Comparison of ENCODE assay signal across 9 mouse cellular contexts in genomic region chr5:135994335-135994724, GRCm38 (mm10). TPM values are rescaled to one million over a fixed set of nuclear protein-coding genes. Genes with fewer than 3 reads are reported as not detected.
A peak's percentile ranks its signal among the peaks of the same experiment; 100 is the strongest.
DNase-seq lines count a peak whose midpoint lies in the region; ATAC-seq and TF ChIP-seq lines count a peak whose summit lies in the region.
"Had no signal": no experiment of that assay in that cellular context is flagged by ENCODE, and none has a peak within 500 bp of the region (broad histone marks: within the 10 kb centered on the region; RNA-seq: fewer than 3 reads in every experiment).

No protein-coding gene starts in this region.

- no peak for DNase-seq in heart, postnatal 10 days
- no peak for DNase-seq in G1E (ENCODE audit: low spot score)
- no peak for DNase-seq in liver, postnatal 0 days
- no peak for DNase-seq in frontal cortex, postnatal 14 days (ENCODE audit: low spot score in 2 of 2)
- DNase-seq in frontal cortex, postnatal 10 days (ENCODE audit: low spot score in 2 of 2) = no peak
- DNase-seq in left cerebral cortex, adult 9 months (ENCODE audit: low spot score in 2 of 2) = no peak

- no peak overlapping the region for H3K9ac ChIP-seq in heart, embryonic 16.5 days (ENCODE audit: low read length)
- H3K9ac ChIP-seq in forebrain, embryonic 15.5 days (replicated peaks) = no peak overlapping the region
- no peak overlapping the region for H3K9ac ChIP-seq in liver, postnatal 0 days (replicated peaks)

- H3K27ac ChIP-seq in heart, embryonic 16.5 days (ENCODE audit: low read length) = no peak overlapping the region
- no peak overlapping the region for H3K27ac ChIP-seq in forebrain, embryonic 15.5 days (replicated peaks)
- H3K27ac ChIP-seq in liver, postnatal 0 days (ENCODE audit: low read depth) = no peak overlapping the region

- no peak for TF ChIP-seq EP300 in liver, postnatal 0 days (IDR thresholded peaks at IDR 0.05; ENCODE audit: low read depth)

- H3K9me3 ChIP-seq in heart, embryonic 16.5 days (replicated peaks; ENCODE audit: control insufficient read depth, low read length) = no peaks in the 10 kb centered on the region
- H3K9me3 ChIP-seq in G1E (replicated peaks) = no peaks in the 10 kb centered on the region
- H3K9me3 ChIP-seq in forebrain, embryonic 15.5 days = no peaks in the 10 kb centered on the region
- no peaks in the 10 kb centered on the region for H3K9me3 ChIP-seq in liver, postnatal 0 days (ENCODE audit: low read length)

- 63% methylated on average over 8 of the region's 8 CpGs for WGBS in heart, embryonic 16.5 days
- WGBS in forebrain, embryonic 15.5 days = 65% methylated on average over 8 of the region's 8 CpGs
- 62% methylated on average over 8 of the region's 8 CpGs for WGBS in liver, postnatal 0 days (ENCODE audit: insufficient replicate concordance)

- no peak for TF ChIP-seq CTCF in G1E (IDR thresholded peaks at IDR 0.05; ENCODE audit: low read depth, low read length)
- no peak for TF ChIP-seq CTCF in liver, postnatal 0 days (IDR thresholded peaks at IDR 0.05; ENCODE audit: low read depth)

- H3K4me3 ChIP-seq in heart, embryonic 16.5 days (ENCODE audit: low read length) = peak overlapping the region; percentile 75; the same call in 1 of the 2 replicates
- H3K4me3 ChIP-seq in G1E (ENCODE audit: low read depth, low read length) = peak overlapping the region; percentile 81; the same call in 1 of the 2 replicates
- peak overlapping the region; percentile 78 for H3K4me3 ChIP-seq in forebrain, embryonic 15.5 days
- peak overlapping the region; percentile 68 for H3K4me3 ChIP-seq in liver, postnatal 0 days (ENCODE audit: low read depth, low read length)

- no peaks in the 10 kb centered on the region for H3K27me3 ChIP-seq in heart, embryonic 16.5 days (ENCODE audit: control insufficient read depth, insufficient read depth, low read length)
- peaks cover 4% of the 10 kb centered on the region; the same call in 1 of the 2 replicates for H3K27me3 ChIP-seq in G1E (ENCODE audit: insufficient read depth, low read length)
- no peaks in the 10 kb centered on the region for H3K27me3 ChIP-seq in forebrain, embryonic 15.5 days
- no peaks in the 10 kb centered on the region for H3K27me3 ChIP-seq in liver, postnatal 0 days (ENCODE audit: insufficient read depth, low read length)

- ATAC-seq in heart, embryonic 16.5 days (replicated peaks; ENCODE audit: extremely low read depth, insufficient read depth, low FRiP score) = no peak
- ATAC-seq in G1E (ENCODE audit: extremely low read depth, insufficient number of reproducible peaks, low FRiP score, poor library complexity, severe bottlenecking) = no peak
- no peak; the same call in 1 of the 2 replicates for ATAC-seq in forebrain, embryonic 15.5 days (replicated peaks)
- no peak for ATAC-seq in liver, postnatal 0 days

- H3K36me3 ChIP-seq in heart, embryonic 16.5 days (ENCODE audit: control insufficient read depth, insufficient read depth) = peaks cover 17% of the 10 kb centered on the region
- peaks cover 33% of the 10 kb centered on the region for H3K36me3 ChIP-seq in G1E (replicated peaks)
- H3K36me3 ChIP-seq in forebrain, embryonic 15.5 days = peaks cover 19% of the 10 kb centered on the region
- H3K36me3 ChIP-seq in liver, postnatal 0 days (replicated peaks; ENCODE audit: insufficient read depth, low read length) = 0 out of 2 replicates have a peak, but pooled peaks cover 13% of the 10 kb centered on the region

- no peak overlapping the region for H3K4me2 ChIP-seq in heart, embryonic 16.5 days (ENCODE audit: low read depth, low read length)
- no peak overlapping the region for H3K4me2 ChIP-seq in forebrain, embryonic 15.5 days (replicated peaks)
- H3K4me2 ChIP-seq in liver, postnatal 0 days (ENCODE audit: low read depth, low read length) = peak overlapping the region; percentile 93; the same call in 1 of the 2 replicates

- intact Hi-C loops in heart, postnatal 10 days (cut with DNase I) = no loop called here

- H3K4me1 ChIP-seq in heart, embryonic 16.5 days (ENCODE audit: control insufficient read depth, insufficient read depth, low read length) = peaks cover 6% of the 10 kb centered on the region
- peaks cover 15% of the 10 kb centered on the region for H3K4me1 ChIP-seq in G1E (ENCODE audit: insufficient read depth, low read depth, low read length)
- H3K4me1 ChIP-seq in forebrain, embryonic 15.5 days = peaks cover 13% of the 10 kb centered on the region
- peaks cover 9% of the 10 kb centered on the region for H3K4me1 ChIP-seq in liver, postnatal 0 days (ENCODE audit: insufficient read depth)

RNA-seq across cellular contexts. Expression of gene Dtx2, which starts 0.3 kb away (rescaled TPM):
- 21.8 and 22.5 TPM in 2 replicates for polyA plus RNA-seq in heart, embryonic 16.5 days (2015; fragmentation: Nextera tagmentation; extraction: Ambion mirVana)
- 10 to 100 TPM in 1 of 2 experiments, 1 to 10 TPM in 1; 9.5 to 10.7 TPM for total RNA-seq in heart, postnatal 10 days (2021)
- total RNA-seq in G1E (2014; fragmentation: Nextera tagmentation) (18.4 and 25.6 TPM in 2 replicates), G1E (2017) (5.1 and 7.1 TPM in 2 replicates)
- 23.7 and 25.2 TPM in 2 replicates for polyA plus RNA-seq in G1E (2012)
- polyA plus RNA-seq in forebrain, embryonic 15.5 days (2015; fragmentation: Nextera tagmentation; extraction: Ambion mirVana) = 26.6 and 27.6 TPM in 2 replicates
- polyA plus RNA-seq in liver, postnatal 0 days (2015; fragmentation: Nextera tagmentation; extraction: Ambion mirVana) = 4.8 and 4.9 TPM in 2 replicates

RNA-seq across cellular contexts. Expression of gene Zp3, which starts 14.4 kb away (rescaled TPM):
- polyA plus RNA-seq in heart, embryonic 16.5 days (2015; fragmentation: Nextera tagmentation; extraction: Ambion mirVana) = not detected in 2 replicates
- not detected for total RNA-seq in heart, postnatal 10 days (2021)
- total RNA-seq in G1E (2014; fragmentation: Nextera tagmentation) = not detected in 2 replicates
- not detected in 2 replicates for total RNA-seq in G1E (2017)
- polyA plus RNA-seq in G1E (2012) = not detected in 2 replicates
- not detected in 2 replicates for polyA plus RNA-seq in forebrain, embryonic 15.5 days (2015; fragmentation: Nextera tagmentation; extraction: Ambion mirVana)
- not detected in 2 replicates for polyA plus RNA-seq in liver, postnatal 0 days (2015; fragmentation: Nextera tagmentation; extraction: Ambion mirVana)
- polyA plus RNA-seq: small intestine, adult 2 months had no signal

RNA-seq across cellular contexts. Expression of gene Ssc4d, which starts 20.0 kb away (rescaled TPM):
- polyA plus RNA-seq in heart, embryonic 16.5 days (2015; fragmentation: Nextera tagmentation; extraction: Ambion mirVana) = 0.45 and 0.91 TPM in 2 replicates
- 1 to 10 TPM in 1 of 2 experiments, under 1 TPM in 1; 0.43 to 1.4 TPM for total RNA-seq in heart, postnatal 10 days (2021)
- total RNA-seq in G1E (2014; fragmentation: Nextera tagmentation) (9.1 and 16.4 TPM in 2 replicates), G1E (2017) (3.2 and 5.5 TPM in 2 replicates)
- 1.1 and 1.5 TPM in 2 replicates for polyA plus RNA-seq in G1E (2012)
- 0.87 and 1.2 TPM in 2 replicates for polyA plus RNA-seq in forebrain, embryonic 15.5 days (2015; fragmentation: Nextera tagmentation; extraction: Ambion mirVana)
- 1.7 and 1.9 TPM in 2 replicates for polyA plus RNA-seq in liver, postnatal 0 days (2015; fragmentation: Nextera tagmentation; extraction: Ambion mirVana)

RNA-seq across cellular contexts. Expression of gene Upk3b, which starts 44.0 kb away (rescaled TPM):
- polyA plus RNA-seq in heart, embryonic 16.5 days (2015; fragmentation: Nextera tagmentation; extraction: Ambion mirVana) = 26.7 and 28.7 TPM in 2 replicates
- total RNA-seq in heart, postnatal 10 days (2021) = 10 to 100 TPM; 18.0 to 32.2 TPM
- total RNA-seq in G1E (2014; fragmentation: Nextera tagmentation) (not detected in 2 replicates), G1E (2017) (0.05 and 0.06 TPM in 2 replicates)
- 0.03 TPM in 1 of 2 replicates, not detected in the other for polyA plus RNA-seq in G1E (2012)
- polyA plus RNA-seq in forebrain, embryonic 15.5 days (2015; fragmentation: Nextera tagmentation; extraction: Ambion mirVana) = not detected in 2 replicates
- polyA plus RNA-seq in liver, postnatal 0 days (2015; fragmentation: Nextera tagmentation; extraction: Ambion mirVana) = 4.0 and 4.7 TPM in 2 replicates

RNA-seq across cellular contexts. Expression of gene Ywhag, which starts 59.9 kb away (rescaled TPM):
- polyA plus RNA-seq in heart, embryonic 16.5 days (2015; fragmentation: Nextera tagmentation; extraction: Ambion mirVana) = 167 and 202 TPM in 2 replicates
- 100 to 1,000 TPM; 321 to 334 TPM for total RNA-seq in heart, postnatal 10 days (2021)
- total RNA-seq in G1E (2014; fragmentation: Nextera tagmentation) (168 and 200 TPM in 2 replicates), G1E (2017) (73.5 and 99.8 TPM in 2 replicates)
- 246 and 281 TPM in 2 replicates for polyA plus RNA-seq in G1E (2012)
- 664 and 720 TPM in 2 replicates for polyA plus RNA-seq in forebrain, embryonic 15.5 days (2015; fragmentation: Nextera tagmentation; extraction: Ambion mirVana)
- 56.7 and 66.8 TPM in 2 replicates for polyA plus RNA-seq in liver, postnatal 0 days (2015; fragmentation: Nextera tagmentation; extraction: Ambion mirVana)
